Mouse (Mus musculus) E14TG2a.4 (cell line): ENCODE results near the gene Nynrin.

ENCODE experiments used
- CTCF ChIP-seq: conservative IDR thresholded peaks from 2 replicates; pipeline ENCODE4 v1.5.1; 2014; ENCODE audit warnings: low read length
- NANOG ChIP-seq: IDR thresholded peaks from 2 replicates; pipeline ENCODE4 v1.6.1; 2014; ENCODE audit warnings: borderline replicate concordance, low read length, mixed read lengths
- POU5F1 ChIP-seq: IDR thresholded peaks from 2 replicates; pipeline ENCODE4 v1.6.1; 2014; ENCODE audit warnings: low read length, borderline replicate concordance

GRCm38 (mm10) chr14:55900414-55900755, 46.6 kb downstream of the Nynrin start:
- TF ChIP-seq CTCF (no peak), NANOG (no peak), POU5F1 (no peak)
